ENCODE assay signal across 7 mouse cellular contexts in the genomic region with DNA sequence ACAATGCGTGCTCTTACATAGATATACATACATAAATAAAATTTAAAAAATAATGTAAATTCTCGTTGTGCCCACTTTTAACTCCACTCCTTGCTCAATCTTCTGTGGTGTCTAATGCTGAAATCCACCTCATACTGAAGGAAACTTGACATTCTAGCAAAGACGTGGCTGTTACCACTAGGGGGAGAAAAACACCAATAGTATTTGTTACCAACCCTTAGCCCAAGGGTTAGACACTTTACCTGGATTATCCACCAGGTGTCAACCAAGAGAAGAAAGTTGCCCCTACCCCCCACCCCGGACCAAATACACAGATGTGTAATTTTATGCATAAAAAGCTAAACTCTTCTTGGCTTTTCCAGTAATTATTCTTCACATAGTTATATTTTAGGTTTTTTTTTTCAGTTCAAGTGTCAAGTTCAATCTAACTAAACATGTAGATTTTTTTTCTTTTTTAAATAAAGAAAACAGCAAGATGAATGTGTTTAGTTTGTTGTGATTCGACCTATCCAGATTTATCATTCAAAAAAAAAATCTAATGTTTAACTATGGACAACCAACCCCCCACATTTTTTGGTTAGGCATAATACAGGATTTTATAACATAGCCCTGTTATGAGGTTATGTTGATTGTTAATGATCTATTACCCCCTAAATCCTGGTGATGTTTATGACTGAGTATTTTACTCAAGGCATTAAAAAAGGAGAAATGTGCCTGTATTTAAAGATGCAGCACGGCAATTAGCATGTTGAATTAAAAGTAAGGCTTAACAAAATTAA. TPM values are rescaled to one million over a fixed set of nuclear protein-coding genes. Genes with fewer than 3 reads are reported as not detected.
DNase-seq lines count a peak whose midpoint lies in the region; ATAC-seq lines count a peak whose summit lies in the region.

No protein-coding gene starts in this region.

- H3K4me1 ChIP-seq in heart, embryonic 14.5 days (ENCODE audit: control insufficient read depth in 2 of 2, insufficient read depth in 2 of 2, low read length in 2 of 2), result peaks cover 3 to 5% of the 10 kb centered on the region in 2 experiments; a peak in 1 of 4 replicates

- 21% methylated on average over 6 of the region's 6 CpGs for WGBS in heart, embryonic 14.5 days

- no peaks in the 10 kb centered on the region for H3K27me3 ChIP-seq in heart, embryonic 14.5 days (ENCODE audit: control insufficient read depth, insufficient read depth, low read length)

- peak overlapping the region in 1 of 2 experiments; percentile 100; a peak in 2 of 4 replicates for H3K27ac ChIP-seq in heart, embryonic 14.5 days (replicated peaks in 1 of 2; ENCODE audit: control insufficient read depth in 1 of 2, insufficient read depth in 1 of 2, low read depth in 2 of 2, low read length in 2 of 2)

- H3K4me2 ChIP-seq in heart, embryonic 14.5 days (ENCODE audit: low read length), result peak overlapping the region; percentile 60

- H3K36me3 ChIP-seq in heart, embryonic 14.5 days (ENCODE audit: control insufficient read depth, insufficient read depth, low read length), result no peaks in the 10 kb centered on the region

- H3K4me3 ChIP-seq in heart, embryonic 14.5 days (ENCODE audit: control insufficient read depth in 1 of 2, insufficient read depth in 1 of 2, low read depth in 1 of 2, low read length in 2 of 2), result peak overlapping the region in 1 of 2 experiments; percentile 75; a peak in 1 of 4 replicates

- ATAC-seq in heart, embryonic 14.5 days (ENCODE audit: insufficient number of reproducible peaks, insufficient read depth, low FRiP score, low read depth), result no peak

- peak; percentile 52 to 74 for DNase-seq in CD8-positive naive resting alpha-beta T cell, adult 2 months (ENCODE audit: low read depth in 2 of 2, low spot score in 2 of 2)
- peak; percentile 75 for DNase-seq in Muller cell, postnatal 12 days (ENCODE audit: inconsistent ontology term)
- DNase-seq in embryo, embryonic 10.5 days (ENCODE audit: low spot score), result peak; percentile 95
- peak; percentile 13 to 43 for DNase-seq in kidney, postnatal 4 days
- peak; percentile 86 for DNase-seq in lung, postnatal 10 days
- DNase-seq in retina, postnatal 1 day, result peak; percentile 90

- peak overlapping the region; percentile 75 for H3K9ac ChIP-seq in heart, embryonic 14.5 days (ENCODE audit: low read length)

- H3K9me3 ChIP-seq in heart, embryonic 14.5 days (ENCODE audit: control insufficient read depth, low read length), result no peaks in the 10 kb centered on the region

RNA-seq across cellular contexts. Expression of a gene that starts 1.3 kb away (rescaled TPM):
- polyA plus RNA-seq in heart, embryonic 14.5 days (2014; fragmentation: Nextera tagmentation; extraction: Ambion mirVana), result 56.2 and 58.1 TPM in 2 replicates

Comparison
In these comparisons a context has a peak if more than half of its experiments do, and no peak if none do; other contexts are left out.
1. DNase-seq: peak in every context shown above with its lines; median percentile 95 in embryo, embryonic 10.5 days; 90 in retina, postnatal 1 day; 86 in lung, postnatal 10 days; 75 in Muller cell, postnatal 12 days; 63 in CD8-positive naive resting alpha-beta T cell, adult 2 months; 28 in kidney, postnatal 4 days.